Mouse (Mus musculus) small intestine, adult 10 weeks (tissue): Measurements from ENCODE around the gene Bcl6. TPM values are rescaled to one million over a fixed set of nuclear protein-coding genes. Genes with fewer than 3 reads are reported as not detected.

Experiments
- polyA plus RNA-seq: library from polyadenylated mRNA; stranded (reverse); fragments of 350-450 nt; fragmentation: Illumina TruSeq; extraction: RNeasy Lipid Tissue Mini Kit (QIAGEN cat#74804); gene quantifications from one replicate; pipeline ENCODE4 v1.2.3, GENCODE M21; 2014; ENCODE audit warnings: low replicate concordance

Bcl6 gene
- 7.9 TPM for polyA plus RNA-seq

DNA sequence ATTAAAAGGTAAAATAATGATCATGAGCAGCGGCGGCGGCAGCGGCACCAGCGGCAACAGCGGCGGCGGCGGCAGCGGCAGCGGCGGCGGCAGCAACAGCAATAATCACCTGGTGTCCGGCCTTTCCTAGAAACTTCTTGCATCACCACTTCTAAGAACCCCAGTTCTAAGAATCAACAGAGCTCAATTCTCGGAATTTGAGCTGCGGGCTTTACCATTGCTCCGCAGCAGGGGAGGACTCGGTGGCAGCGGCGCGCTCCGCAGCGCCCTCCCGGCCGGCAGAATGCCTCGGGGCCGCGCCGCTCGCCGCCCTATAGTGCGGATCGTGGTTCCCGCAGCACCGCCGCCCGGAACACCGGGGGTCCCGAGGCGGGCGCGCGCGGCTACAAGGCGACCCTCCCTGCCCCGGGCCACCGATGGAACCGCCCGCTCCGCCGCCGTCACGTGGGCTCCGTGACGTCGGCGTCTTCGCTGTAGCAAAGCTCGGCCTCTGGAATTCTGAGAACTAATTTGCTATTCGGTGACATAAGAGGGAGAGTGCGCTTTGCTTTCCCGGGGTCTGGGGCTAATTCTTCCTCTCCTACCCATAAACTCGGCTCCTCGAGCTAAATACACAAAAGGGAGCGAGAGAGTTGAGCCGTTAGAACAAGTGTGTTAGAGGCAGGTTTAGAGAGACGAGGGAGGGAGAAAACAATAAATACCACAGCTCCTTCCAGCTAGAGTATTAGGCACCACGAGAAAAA, at the start of gene Bcl6, which contains the start of gene Gm37419:
Gene Bcl6, minus strand, starts transcription at position 387 of the 743 bp plus-strand sequence.
Gene Gm37419, plus strand, starts transcription at position 17 of the 743 bp plus-strand sequence.

DNA sequence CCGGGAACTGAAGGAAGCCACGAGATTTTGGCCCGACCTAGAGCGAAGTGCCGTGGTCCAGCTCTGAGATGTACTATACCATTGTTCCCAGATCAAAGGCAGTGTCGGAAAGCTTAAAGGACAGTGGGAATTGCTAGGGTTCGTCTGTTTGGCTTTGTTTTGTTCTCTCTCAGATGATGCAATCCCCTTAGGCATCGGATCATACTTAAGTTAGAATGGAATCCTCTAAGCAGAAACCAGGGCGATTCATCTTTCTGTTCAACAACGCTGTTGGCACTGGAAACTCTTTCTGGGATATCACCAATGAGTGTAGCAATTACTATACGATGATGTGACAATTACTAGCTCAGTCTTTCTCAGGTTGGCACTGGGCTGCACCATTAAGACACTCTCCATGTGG, 56.4 kb downstream of the Bcl6 start, which contains the start of gene Rtp2:
Gene Rtp2, minus strand, starts transcription at position 101 of the 400 bp plus-strand sequence.

Other genes starting within 250 kb of the Bcl6 start
- gene Sst, start 97.9 kb downstream of the Bcl6 start, polyA plus RNA-seq: 31.2 TPM
- not detected for gene Rtp2, start 56.5 kb downstream of the Bcl6 start, polyA plus RNA-seq
- not detected for gene Gm37419, start 370 bp downstream of the Bcl6 start, polyA plus RNA-seq